Mouse (Mus musculus) liver, embryonic 16.5 days (tissue): ENCODE measurements around the gene Dnali1. TPM values are rescaled to one million over a fixed set of nuclear protein-coding genes. Genes with fewer than 3 reads are reported as not detected.

ENCODE experiments used
- ATAC-seq: fragments of 200-750 bp; cut with Nextera tagmentation; 2 replicates; pipeline ENCODE4 v1.8.0; 2017; ENCODE audit warnings: low read depth, mild to moderate bottlenecking, moderate number of reproducible peaks, moderate library complexity
- H3K27ac ChIP-seq: fragments of 300-500 bp; sonication (generic); 2 replicates; pipeline ENCODE4 v1.5.1; 2014; ENCODE audit warnings: mild to moderate bottlenecking, low read length
- H3K27me3 ChIP-seq: fragments of 300-500 bp; sonication (generic); 2 replicates; pipeline ENCODE4 v1.6.1; 2014; ENCODE audit warnings: low read depth, low read length, mixed read lengths; ENCODE audit not compliant: control insufficient read depth, insufficient read depth
- H3K36me3 ChIP-seq: fragments of 300-500 bp; sonication (generic); 2 replicates; pipeline ENCODE4 v1.6.1; 2014; ENCODE audit warnings: mild to moderate bottlenecking; ENCODE audit not compliant: control insufficient read depth, insufficient read depth
- H3K4me1 ChIP-seq: fragments of 300-500 bp; sonication (generic); 2 replicates; pipeline ENCODE4 v1.6.1; 2014; ENCODE audit warnings: low read depth, low read length, mixed read lengths; ENCODE audit not compliant: control insufficient read depth
- H3K4me2 ChIP-seq: fragments of 300-500 bp; sonication (generic); 2 replicates; pipeline ENCODE4 v1.6.1; 2014; ENCODE audit warnings: low read depth, low read length, mixed read lengths
- H3K4me3 ChIP-seq: fragments of 300-500 bp; sonication (generic); 2 replicates; pipeline ENCODE4 v1.5.1; 2014; ENCODE audit warnings: low read depth, mild to moderate bottlenecking, low read length
- H3K9ac ChIP-seq: fragments of 300-500 bp; sonication (generic); 2 replicates; pipeline ENCODE4 v1.6.1; 2014; ENCODE audit warnings: low read depth, low read length
- H3K9me3 ChIP-seq: fragments of 300-500 bp; sonication (generic); replicated peaks from 2 replicates; pipeline ENCODE4 v1.6.1; 2016; ENCODE audit warnings: low read length; ENCODE audit not compliant: control insufficient read depth
- WGBS: fragments of 180-500 bp; shearing (Covaris S2); extraction: QIAGEN DNeasy Blood & Tissue Kit; methylation state at CpG from one replicate; pipeline ENCODE4 v1.1.7; 2014; ENCODE audit not compliant: insufficient replicate concordance; 5-methylcytosine and 5-hydroxymethylcytosine counted together
- polyA plus RNA-seq: library from polyadenylated mRNA; unstranded; fragments of >200 nt; fragmentation: Nextera tagmentation; extraction: Ambion mirVana; gene quantifications from 2 replicates; pipeline ENCODE4 v1.2.1, GENCODE M21; 2015

The Dnali1 gene
- not detected in 2 replicates for polyA plus RNA-seq

GRCm38 (mm10) chr4:125065517-125066307, at the start of gene Dnali1:
Gene Dnali1 (minus strand): TSS chr4:125065703.
- Histone ChIP-seq H3K4me1 (peaks cover 16% of the 10 kb centered on the region), H3K9ac (peak within 1 kb of the TSS; percentile 91), H3K27ac (peak within 1 kb of the TSS; percentile 68), H3K9me3 (no peaks in the 10 kb centered on the region), H3K4me2 (peak within 1 kb of the TSS; percentile 93), H3K36me3 (peaks cover 3% of the 10 kb centered on the region), H3K4me3 (peak within 1 kb of the TSS; percentile 72), H3K27me3 (no peaks in the 10 kb centered on the region)
- no peak for ATAC-seq
- 2% methylated on average over 26 of the region's 26 CpGs for WGBS

- Histone ChIP-seq H3K4me1 (peaks cover 9% of the 10 kb centered on the region), H3K4me2 (no peak overlapping the region), H3K4me3 (no peak overlapping the region), H3K27ac (peak overlapping the region; percentile 10; the same call in 1 of the 2 replicates), H3K36me3 (peaks cover 4% of the 10 kb centered on the region; the same call in 1 of the 2 replicates), H3K9ac (no peak overlapping the region), H3K27me3 (no peaks in the 10 kb centered on the region), H3K9me3 (no peaks in the 10 kb centered on the region)
- 55% methylated on average over 4 of the region's 4 CpGs for WGBS
- ATAC-seq, result no peak
These were observed 49.6 kb upstream of the Dnali1 start for GRCm38 (mm10) chr4:125115081-125115480.

- no peaks in the 10 kb centered on the region for H3K27me3 ChIP-seq
- 3% methylated on average over 6 of the region's 6 CpGs for WGBS
- H3K27ac ChIP-seq, result peak overlapping the region; percentile 10; the same call in 1 of the 2 replicates
- peaks cover 5% of the 10 kb centered on the region; the same call in 1 of the 2 replicates for H3K36me3 ChIP-seq
- no peak overlapping the region for H3K4me3 ChIP-seq
- H3K9me3 ChIP-seq, result no peaks in the 10 kb centered on the region
- ATAC-seq, result no peak
- no peak overlapping the region for H3K4me2 ChIP-seq
- H3K4me1 ChIP-seq, result peaks cover 9% of the 10 kb centered on the region
- H3K9ac ChIP-seq, result no peak overlapping the region
These were observed 49.1 kb upstream of the Dnali1 start for GRCm38 (mm10) chr4:125114638-125115037.

GRCm38 (mm10) chr4:125105354-125105753, 39.9 kb upstream of the Dnali1 start:
- Histone ChIP-seq H3K27me3 (no peaks in the 10 kb centered on the region), H3K4me1 (no peaks in the 10 kb centered on the region), H3K9ac (no peak overlapping the region), H3K27ac (no peak overlapping the region), H3K9me3 (no peaks in the 10 kb centered on the region), H3K36me3 (peaks cover 7% of the 10 kb centered on the region), H3K4me3 (no peak overlapping the region), H3K4me2 (no peak overlapping the region)
- 83% methylated on average over 9 of the region's 9 CpGs for WGBS
- ATAC-seq, result no peak

- Histone ChIP-seq H3K36me3 (peaks cover 4% of the 10 kb centered on the region), H3K4me3 (no peak overlapping the region), H3K4me1 (no peaks in the 10 kb centered on the region), H3K27me3 (no peaks in the 10 kb centered on the region), H3K27ac (no peak overlapping the region), H3K4me2 (no peak overlapping the region), H3K9ac (no peak overlapping the region), H3K9me3 (no peaks in the 10 kb centered on the region)
- WGBS, result 81% methylated on average over 13 of the region's 13 CpGs
- ATAC-seq, result no peak
These were observed 35.8 kb upstream of the Dnali1 start for GRCm38 (mm10) chr4:125101334-125101733.

GRCm38 (mm10) chr4:125099458-125099857, 34.0 kb upstream of the Dnali1 start:
- peak; percentile 55; the same call in 1 of the 2 replicates for ATAC-seq
- no peaks in the 10 kb centered on the region for H3K9me3 ChIP-seq
- no peak overlapping the region for H3K4me3 ChIP-seq
- no peaks in the 10 kb centered on the region for H3K4me1 ChIP-seq
- peaks cover 4% of the 10 kb centered on the region for H3K36me3 ChIP-seq
- H3K4me2 ChIP-seq, result no peak overlapping the region
- no peak overlapping the region for H3K9ac ChIP-seq
- H3K27ac ChIP-seq, result no peak overlapping the region
- H3K27me3 ChIP-seq, result no peaks in the 10 kb centered on the region
- WGBS, result 8% methylated on average over 8 of the region's 8 CpGs

- H3K9me3 ChIP-seq, result no peaks in the 10 kb centered on the region
- no peaks in the 10 kb centered on the region for H3K4me1 ChIP-seq
- ATAC-seq, result no peak
- no peaks in the 10 kb centered on the region for H3K27me3 ChIP-seq
- no peaks in the 10 kb centered on the region for H3K36me3 ChIP-seq
- H3K4me3 ChIP-seq, result no peak overlapping the region
- 71% methylated on average over 4 of the region's 4 CpGs for WGBS
- no peak overlapping the region for H3K27ac ChIP-seq
- no peak overlapping the region for H3K9ac ChIP-seq
- no peak overlapping the region for H3K4me2 ChIP-seq
These were observed 31.9 kb upstream of the Dnali1 start for GRCm38 (mm10) chr4:125097412-125097811.

- no peaks in the 10 kb centered on the region for H3K27me3 ChIP-seq
- no peak overlapping the region for H3K9ac ChIP-seq
- no peak for ATAC-seq
- no peaks in the 10 kb centered on the region for H3K9me3 ChIP-seq
- H3K36me3 ChIP-seq, result peaks cover 6% of the 10 kb centered on the region
- H3K4me3 ChIP-seq, result no peak overlapping the region
- no peaks in the 10 kb centered on the region for H3K4me1 ChIP-seq
- no peak overlapping the region for H3K4me2 ChIP-seq
- 89% methylated on average over 5 of the region's 5 CpGs for WGBS
- no peak overlapping the region for H3K27ac ChIP-seq
These were observed 30.6 kb upstream of the Dnali1 start for GRCm38 (mm10) chr4:125096066-125096465.

GRCm38 (mm10) chr4:125093031-125093430, 27.5 kb upstream of the Dnali1 start:
- Histone ChIP-seq H3K4me1 (no peaks in the 10 kb centered on the region), H3K4me2 (no peak overlapping the region), H3K27ac (no peak overlapping the region), H3K36me3 (peaks cover 16% of the 10 kb centered on the region), H3K9me3 (no peaks in the 10 kb centered on the region), H3K27me3 (no peaks in the 10 kb centered on the region), H3K4me3 (no peak overlapping the region), H3K9ac (no peak overlapping the region)
- WGBS, result 78% methylated on average over 5 of the region's 5 CpGs
- no peak for ATAC-seq
